Mouse (Mus musculus): ENCODE results near the gene Als2.

Als2 gene

DNA sequence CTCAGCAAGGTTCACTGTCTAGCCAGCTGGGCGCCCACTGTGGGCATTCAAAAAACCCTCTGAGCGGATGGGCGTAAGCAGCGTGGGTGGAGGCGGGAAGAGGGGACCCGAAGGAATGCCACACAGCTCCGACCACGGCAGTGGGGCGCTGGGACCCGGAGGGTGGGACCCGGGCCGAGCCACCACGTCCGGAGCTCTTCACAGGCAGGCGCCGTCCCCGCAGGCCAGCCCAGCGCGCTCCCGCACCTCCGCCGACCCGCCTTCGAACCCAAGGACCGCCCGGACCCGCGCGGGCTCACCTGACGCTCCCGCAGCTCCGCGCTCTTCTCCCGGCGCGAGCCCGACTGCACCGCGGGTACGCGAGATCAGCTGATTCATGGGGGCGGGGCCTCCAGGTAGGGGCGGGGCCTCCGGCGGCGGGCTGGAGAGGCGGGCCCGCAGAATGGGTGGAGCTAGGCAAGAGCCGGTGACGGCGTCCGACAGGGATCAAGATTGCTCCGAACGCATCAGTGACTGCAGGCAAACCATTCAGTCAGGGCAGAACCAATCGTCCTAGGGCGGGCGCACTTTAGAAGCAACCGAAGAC is at the start of gene Als2:
TSS of gene Als2 (minus strand) at position 376 of the 586 bp plus-strand sequence.
- peak; percentile 97 for DNase-seq

DNA sequence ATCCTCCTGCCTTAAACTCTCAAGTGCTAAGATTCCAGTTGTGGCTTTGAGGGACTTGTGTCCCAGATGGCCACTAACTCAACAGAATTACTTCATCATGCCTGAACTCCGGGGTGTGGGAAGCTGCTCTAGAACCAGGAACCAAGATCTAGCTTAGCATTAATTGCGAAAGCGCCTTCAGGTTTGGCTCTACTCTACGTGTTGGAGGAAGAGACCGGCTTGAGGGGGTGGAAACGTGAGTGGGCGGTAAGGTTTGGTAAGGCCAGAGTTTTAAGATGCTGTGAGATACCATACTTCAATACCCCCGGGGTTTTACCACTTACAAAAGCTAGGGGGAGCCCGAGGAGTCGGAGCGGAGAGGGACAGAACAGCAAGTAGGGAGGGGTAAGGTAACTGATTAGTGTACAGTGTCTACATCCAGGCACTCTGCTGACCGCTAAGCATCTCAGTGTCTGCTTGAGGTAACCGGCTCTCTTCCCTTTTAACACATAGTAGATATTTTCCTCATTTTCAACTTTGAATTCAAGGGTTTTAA is 49.4 kb upstream of the Als2 start:
- DNase-seq: no peak

DNA sequence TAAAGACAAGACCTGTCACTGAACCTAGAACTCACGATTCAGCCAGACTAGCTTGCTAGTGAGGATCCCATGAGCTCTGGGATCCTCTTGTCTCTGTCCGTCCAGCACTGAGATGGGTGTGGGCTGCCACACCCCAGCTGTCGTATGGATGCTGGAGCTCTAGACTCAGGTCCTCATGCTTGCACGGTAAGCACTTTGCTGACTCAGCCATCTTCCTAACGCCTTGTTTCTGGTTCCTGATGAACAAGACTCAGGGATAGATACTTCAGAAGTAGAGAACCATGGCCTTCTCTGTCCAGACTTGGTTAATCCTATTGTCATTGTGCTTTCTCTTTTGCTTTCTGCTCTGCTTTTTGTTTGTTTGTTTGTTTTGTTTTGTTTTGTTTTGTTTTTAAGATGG is 48.8 kb upstream of the Als2 start:
- DNase-seq: no peak

DNA sequence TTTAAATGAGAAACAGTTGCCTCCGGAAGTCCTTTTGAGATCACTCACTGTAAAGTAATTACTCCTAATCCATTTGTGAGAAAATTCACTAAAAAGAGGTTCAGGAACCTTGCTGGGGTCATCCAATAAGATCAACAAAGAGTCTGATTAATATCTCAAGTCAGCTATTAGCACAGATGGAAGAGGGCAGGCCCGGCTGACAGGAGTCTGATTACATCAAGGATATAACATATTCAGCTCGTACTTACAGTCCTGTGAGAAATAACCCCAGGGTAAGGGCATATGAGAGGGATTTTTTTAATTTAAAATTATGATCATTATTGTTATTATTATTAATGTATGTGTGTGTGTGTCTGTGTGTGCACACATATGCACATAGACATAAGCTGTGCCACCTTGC is 35.2 kb upstream of the Als2 start:
- no peak for DNase-seq

DNA sequence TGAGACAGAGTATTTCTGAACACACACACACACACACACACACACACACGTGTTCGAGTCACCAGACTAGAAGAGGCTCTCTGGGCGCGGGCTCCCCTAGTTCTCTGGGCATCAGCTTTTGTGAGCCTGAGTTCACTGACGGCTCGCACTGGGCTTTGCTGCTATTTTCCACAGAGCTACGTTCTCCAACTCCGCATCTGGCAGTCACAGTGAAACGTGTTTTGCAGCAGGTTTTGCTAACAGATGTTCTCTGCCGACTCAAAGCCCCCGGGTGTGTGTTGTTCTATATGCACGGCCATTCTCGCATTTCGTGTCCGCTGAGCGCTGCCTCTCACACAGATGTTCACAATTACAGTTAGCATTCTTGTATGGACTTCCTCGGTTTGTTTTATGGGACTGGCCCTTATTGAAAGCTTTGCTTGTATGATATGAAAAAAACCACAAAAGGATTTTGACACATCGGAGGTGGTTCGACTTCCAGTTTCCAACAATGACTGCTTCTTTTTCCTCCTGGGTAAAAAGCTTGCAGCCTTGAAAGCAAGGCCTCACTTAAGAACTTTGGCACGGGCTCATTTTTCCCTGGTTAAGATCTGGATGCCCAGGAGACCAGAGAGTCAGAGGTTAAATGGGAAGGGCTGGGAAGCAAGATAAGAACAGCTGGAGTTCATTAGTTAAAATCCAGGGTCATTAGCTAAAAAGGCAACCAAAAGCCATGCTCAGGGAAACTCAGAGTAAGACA is 33.1 kb upstream of the Als2 start:
- DNase-seq: no peak

DNA sequence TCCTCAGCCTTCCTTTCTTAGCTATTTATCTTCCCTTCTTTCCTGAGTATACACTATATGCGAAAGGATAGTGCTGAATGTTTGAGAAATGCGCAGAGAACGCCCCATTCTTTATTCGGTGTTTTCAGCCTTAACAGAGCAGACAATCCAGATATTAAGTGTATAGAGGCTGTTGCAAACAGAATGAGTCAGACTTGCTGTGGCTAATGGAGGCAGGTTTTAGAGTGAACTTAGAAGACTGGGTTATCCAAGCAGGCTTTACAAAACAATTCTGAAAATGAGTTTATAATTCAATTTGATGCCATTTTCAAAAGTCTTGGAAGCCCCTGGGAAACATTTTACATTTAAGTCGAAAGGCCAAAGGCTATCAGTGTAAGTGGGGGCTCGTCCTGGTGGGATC is 32.4 kb upstream of the Als2 start:
- no peak for DNase-seq

DNA sequence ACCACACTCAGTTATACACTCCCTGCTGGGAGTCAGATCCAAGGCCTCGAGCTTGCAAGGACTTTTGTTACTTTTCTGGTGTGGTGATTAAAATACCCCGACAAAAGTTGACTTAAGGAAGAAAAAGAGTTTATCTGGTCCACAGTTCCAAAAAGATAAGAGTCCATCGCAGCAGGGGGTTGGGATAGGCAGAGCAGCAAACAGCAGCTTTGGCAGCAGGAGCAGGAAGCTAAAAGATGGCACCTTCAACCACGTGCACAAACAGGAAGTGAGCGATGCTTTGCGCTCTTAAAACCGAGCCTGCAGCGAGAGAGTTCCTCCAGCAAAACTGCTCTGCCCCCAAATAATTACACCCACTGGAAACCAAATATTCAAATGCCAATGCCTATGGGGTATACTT is 31.9 kb upstream of the Als2 start:
- no peak for DNase-seq

DNA sequence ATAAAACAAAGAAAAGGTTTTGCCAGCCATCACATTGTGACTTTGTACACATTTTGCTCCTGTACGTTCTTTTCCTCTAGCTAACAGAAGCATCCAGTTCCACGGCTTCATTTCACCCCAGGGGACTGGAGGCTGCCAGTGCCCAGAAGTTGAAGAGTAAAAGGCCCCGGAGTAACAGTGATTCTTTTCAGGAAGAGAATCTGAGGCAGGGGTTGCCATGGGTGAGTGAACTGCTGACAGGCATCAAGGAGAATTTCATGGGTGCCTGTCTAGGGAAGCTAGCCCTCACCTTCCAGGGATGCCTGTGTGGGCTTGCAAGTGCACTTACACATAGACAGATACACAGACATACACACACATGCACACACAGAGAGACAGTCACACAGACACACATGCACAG is 20.7 kb upstream of the Als2 start:
- no peak for DNase-seq

DNA sequence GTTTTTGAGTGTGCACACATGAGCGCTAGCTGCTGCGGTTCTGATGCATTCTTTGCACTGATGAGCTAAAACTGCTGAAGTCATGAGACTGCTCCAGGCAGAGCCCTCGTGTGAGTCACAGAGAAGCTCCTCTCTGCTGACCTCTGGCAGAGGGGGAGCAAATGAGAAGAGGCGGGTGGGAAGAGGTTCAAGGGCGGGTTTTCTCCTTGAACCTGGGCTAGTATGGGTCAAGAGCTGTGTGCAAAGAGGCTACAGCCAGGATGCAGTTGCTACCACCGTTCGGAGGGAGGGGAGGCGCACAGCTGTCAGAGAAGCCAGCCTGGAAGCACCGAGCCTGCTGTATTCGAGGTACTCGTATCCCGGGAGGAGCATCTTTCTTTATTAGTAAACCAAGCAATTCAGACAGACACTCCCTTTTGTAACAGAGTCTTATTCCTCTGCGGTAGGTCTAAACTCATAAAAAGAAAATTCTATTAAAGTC is 19.8 kb upstream of the Als2 start, which contains the start of gene Cdk15:
TSS of gene Cdk15 (plus strand) at position 156 of the 481 bp plus-strand sequence.
- DNase-seq: no peak

DNA sequence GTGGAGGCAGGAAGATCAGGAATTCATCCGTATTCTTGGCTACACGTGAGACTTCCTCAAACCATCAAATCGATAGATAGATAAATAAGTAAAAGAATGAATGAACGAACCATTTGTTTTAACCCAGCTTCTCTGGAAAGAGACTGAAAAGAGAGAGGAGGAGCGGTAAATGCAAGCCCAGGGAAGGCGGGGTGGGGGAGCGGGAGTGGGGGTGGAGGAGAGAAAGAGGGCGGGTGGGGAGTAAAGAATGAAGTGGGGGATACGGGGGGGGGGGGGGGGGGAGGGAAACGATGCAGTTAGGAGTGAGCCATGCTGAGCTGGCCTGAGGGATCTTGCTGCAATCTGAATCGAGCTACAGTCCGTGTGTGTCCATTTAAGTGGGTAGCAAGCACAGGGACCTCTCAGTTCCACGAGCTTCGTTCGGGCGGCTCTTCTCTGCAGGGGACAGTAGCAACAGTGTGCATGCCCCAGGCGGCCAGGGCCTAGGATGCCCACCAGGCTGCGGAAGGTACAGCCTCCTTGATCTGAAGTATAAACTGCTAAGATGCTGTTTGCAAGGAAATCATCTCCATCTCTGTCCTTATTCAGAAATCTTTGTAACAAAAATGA is 16.4 kb upstream of the Als2 start:
- DNase-seq: no peak

DNA sequence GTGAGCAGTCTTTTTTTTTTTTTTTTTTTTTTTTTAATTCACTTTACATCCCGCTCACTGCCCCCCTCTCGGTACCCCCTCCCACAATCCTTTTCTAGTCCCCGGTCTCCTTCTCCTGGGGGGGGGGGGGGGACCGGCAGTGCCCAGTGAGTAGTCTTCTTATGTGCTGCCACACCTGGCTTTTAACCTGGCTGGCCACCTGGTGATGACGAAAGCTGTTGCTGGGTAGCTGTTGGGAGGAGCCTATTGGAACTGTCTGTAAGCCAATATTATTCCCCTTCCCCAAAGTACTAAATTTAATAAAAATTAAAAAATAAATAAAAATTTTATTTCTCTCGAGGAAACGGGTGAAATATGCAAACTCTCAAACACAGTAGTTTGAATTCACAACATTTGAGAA is 15.7 kb upstream of the Als2 start:
- no peak for DNase-seq

DNA sequence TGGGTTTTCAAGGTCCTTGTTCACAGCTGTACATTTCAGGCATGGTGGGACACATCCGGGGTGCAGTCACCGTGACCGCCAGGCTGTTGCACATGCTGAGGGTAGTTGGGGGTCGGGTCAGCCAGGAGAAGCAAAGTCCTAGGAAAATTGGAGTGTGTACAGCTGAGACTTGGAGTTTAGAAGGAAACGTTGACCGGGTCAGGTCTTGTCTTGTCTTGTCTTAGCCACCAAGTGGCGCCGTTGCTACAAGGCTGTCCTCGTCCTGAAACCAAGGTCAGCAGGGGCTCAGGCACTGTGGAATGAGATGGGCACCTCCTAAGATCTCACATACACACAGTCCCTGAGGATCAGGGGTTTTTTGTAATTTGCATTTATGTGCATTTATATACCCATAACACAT is 10.6 kb upstream of the Als2 start:
- no peak for DNase-seq

DNA sequence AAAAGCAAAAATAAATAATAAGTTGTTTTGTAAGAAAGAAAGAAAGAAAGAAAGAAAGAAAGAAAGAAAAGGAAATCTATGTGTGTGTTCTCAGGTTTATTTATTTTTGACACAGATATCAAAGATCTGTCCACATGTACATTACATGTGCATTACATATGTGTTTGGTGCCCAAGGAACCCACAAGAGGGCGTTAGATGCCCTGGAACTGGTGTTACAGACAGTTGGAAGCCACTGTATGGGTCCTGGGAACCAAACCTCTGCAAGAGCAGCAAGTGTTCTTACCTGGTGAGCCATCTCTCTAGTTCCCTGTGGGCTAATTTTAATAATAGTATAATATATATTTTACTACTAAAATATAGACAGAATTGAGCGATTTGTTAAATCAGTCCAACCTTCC is 6.7 kb upstream of the Als2 start:
- no peak for DNase-seq

DNA sequence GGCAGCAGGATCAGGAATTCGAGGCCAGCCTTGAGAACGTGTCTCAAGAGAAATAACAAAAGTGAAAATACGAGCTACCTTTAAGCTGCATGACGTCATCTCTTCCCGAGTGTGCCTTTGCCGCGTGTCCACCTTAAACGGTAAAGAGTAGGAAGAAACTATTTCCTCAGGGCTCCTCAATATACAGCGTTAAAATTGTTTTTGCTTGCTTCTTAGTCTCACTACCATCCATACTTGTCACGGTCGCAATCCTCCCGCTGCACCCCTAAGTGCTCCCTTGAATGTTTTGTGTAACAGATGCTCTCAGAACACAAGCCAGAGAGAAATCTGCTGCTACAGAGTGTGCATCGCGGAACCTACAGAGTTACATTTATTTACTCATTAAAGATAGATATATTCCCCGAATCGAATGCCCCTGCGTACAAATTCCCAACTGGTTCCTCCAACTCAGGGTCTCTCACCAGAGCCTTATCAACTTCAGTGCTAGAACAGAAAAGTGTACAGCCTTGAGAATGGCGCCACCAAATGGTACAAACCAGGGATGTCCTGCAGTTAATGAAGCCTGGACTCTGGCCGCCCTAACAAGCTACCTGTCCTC is 682 bp upstream of the Als2 start:
- DNase-seq: peak; percentile 62

DNA sequence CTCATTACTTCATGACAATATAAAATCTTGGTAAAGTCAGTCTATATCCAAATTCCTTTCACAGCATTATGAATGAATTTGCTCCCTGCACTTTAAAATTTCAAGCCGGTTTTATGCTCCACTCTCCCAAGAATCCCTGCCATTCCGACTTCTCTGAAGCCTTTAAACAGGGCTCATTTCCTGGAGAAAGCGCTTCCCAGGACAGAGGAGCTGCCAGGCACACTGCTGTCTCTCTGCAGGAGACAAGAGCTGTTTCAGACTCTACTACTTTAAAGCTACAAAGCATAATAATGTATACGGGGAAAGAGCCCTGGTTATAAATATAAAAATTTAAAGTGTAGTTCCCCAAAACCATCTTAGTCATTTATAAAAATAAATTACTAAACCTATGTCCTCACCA is 7.8 kb downstream of the Als2 start:
- DNase-seq: no peak

DNA sequence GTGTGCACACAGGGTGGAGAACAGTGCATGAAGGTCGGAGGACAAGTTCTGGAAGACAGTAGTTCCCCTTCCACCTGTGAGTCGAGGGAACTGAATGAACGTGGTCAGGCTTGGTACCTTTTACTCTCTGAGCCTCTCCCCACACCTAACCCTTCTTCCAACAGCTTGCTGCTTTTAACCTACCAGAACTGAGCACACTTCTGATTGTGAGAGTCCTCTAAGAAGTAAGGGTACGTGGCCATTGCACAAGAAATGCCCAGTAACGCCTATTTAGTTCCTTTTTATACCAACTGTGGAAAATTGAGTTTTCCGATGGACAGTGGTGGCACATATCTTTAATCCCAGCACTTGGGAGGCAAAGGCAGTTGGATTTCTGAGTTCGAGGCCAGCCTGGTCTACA is 8.5 kb downstream of the Als2 start:
- no peak for DNase-seq

DNA sequence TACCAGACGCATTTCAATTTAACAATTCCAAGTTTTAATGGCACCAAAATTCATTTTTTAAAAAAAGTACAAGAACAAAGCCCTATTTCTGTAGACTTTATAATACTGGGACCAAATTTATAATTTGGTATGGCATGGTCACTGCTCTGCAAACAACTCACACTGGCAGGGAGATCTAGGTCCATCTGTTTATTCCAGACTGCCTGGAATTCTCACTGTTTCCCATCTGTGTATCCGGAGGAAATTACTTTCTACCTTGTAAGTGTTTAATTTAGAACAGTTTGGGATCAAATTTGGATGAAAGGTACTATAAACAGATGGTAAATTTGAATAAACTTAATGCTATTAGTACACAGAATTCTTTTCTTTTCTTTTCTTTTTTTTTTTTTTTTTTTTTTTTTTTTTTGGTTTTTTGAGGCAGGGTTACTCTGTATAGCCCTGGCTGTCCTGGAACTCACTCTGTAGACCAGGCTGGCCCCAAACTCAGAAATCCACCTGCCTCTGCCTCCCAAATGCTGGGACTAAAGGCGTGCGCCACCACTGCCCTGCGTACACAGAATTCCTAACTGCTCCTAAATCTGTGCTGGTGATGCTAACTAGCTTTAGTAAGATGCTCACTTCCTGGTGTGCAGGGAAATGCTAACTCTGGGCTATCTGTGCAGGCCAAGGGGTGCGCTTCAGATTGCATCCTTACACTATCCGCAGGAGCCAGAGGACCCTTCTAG is 14.8 kb downstream of the Als2 start:
- no peak for DNase-seq

DNA sequence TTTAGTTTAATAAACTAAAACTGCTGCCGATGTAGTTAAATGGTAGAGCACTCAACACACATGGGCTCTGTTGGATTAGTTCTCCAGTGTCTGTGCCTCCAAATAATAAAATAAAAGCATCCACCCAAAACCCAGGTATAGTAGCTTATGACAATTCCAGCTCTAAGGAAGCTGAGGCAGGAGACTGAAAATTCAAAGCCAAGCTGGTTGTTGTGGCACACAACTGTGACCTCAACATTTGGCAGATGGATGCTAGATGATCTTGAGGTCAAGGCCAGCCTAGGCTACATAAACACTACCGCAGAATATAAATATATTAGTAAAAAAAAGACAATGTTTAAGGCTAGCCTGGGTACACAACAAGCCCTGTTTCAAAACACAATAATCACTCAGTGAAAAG is 15.4 kb downstream of the Als2 start:
- DNase-seq: no peak

DNA sequence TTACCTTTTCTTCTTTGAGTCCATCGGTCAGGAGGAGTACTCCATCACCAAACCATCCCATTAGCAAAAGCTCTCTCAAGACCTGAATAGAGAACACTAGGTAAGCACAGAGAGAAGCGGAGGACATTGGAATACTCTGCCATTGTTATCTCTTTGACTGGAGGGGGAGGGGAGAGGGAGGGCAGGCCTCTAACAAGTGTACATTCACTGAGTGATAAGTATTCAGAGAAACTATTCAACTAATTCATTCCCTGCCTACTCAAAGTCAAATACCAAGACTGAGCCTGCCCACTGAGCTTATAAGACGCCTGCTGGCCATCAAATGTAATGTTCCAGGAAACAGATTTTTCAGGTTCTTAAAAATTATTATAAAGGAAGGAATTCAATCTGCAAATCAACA is 16.7 kb downstream of the Als2 start:
- DNase-seq: no peak

DNA sequence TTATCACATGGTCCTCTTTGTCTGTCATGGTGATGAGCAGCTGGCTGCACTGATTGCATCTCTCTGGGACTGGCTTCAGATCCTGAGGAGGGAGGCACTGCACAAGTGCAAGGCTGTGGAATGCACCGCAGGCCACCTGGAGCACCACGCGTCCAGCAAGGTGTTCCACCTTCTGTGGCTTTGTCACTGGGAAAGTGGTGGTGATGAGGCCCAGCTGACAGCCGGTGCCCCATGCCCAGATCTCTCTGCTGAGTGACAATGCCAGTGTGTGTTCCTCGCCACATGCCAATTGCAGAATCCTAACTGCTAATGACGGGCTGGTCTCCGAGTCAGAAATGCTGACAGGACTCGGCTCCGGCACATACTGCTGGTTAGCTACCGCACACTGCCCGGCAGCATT is 21.6 kb downstream of the Als2 start:
- no peak for DNase-seq

DNA sequence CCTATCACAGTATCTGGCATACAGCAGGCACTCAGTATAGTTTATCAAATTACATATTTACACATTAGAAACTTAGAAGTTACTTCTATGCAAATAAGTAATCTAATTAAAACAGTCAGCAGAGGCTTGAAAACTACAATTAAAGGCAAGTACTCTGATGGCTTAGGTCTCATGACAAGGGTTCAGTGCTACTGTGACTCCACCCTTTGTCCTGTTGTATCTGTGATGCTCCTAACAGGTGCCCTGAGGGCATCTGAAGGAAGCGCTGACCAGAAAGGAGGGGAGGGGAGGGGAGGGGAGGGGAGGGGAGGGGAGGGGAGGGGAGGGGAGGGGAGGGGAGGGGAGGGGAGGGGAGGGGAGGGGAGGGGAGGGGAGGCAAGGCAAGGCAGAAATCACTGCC is 24.1 kb downstream of the Als2 start:
- no peak for DNase-seq

DNA sequence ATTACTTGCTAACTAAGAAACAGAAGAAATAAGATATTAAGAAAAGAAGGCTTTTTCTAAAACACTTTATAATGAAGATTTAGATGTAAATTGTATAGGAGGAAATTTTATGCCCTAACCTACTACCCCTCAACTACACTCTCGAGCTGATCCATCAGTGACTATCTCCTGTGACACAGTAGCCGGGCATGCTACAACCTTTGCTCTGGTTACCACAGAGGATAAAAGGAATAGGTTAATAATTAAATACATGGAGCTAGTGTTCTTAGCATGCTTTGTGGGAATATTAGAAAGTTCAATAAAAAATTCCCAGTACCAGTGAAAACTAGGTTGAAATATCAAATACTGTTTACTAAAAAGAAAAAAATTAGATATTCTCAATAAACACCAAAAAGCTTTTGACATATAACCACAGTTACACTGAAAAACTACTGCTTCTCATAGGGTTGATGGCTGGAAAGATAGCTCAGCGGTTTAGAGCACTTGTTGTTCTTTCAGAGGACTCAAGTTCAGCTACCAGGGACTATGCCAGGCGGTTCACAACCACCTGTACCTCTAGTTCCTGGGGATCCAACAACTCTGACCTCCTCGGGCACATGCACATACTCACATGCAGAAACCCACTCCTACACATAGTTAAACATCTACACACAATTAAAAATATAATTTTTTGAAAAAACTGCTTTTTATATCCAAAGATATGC is 24.8 kb downstream of the Als2 start:
- no peak for DNase-seq
